Mouse (Mus musculus) layer of hippocampus, adult 9-10 months (tissue): ENCODE measurements around the gene Hvcn1.
"Not testable (repeated sequence)": the region's sequence is repeated elsewhere in the genome, so short reads cannot be mapped to it uniquely, and the experiment has no call there.

ENCODE experiments used
- DNase-seq: peaks from one replicate; pipeline ENCODE4 v3.0.0; 2022; ENCODE audit warnings: low spot score

The Hvcn1 gene

GRCm38 (mm10) chr5:122206475-122206874, at the start of gene Hvcn1:
TSS of gene Hvcn1 (plus strand) at chr5:122206804.
- no peak for DNase-seq

GRCm38 (mm10) chr5:122157827-122158381, 48.7 kb upstream of the Hvcn1 start, which contains the start of gene Ppp1cc:
TSS of gene Ppp1cc (plus strand) at chr5:122158278.
- no peak for DNase-seq

- no peak for DNase-seq
These were observed 47.8 kb upstream of the Hvcn1 start for GRCm38 (mm10) chr5:122158557-122159515.

- no peak for DNase-seq
These were observed 43.4 kb upstream of the Hvcn1 start for GRCm38 (mm10) chr5:122163194-122163593.

GRCm38 (mm10) chr5:122164011-122164410, 42.6 kb upstream of the Hvcn1 start:
- no peak for DNase-seq

- no peak for DNase-seq
These were observed 41.2 kb upstream of the Hvcn1 start for GRCm38 (mm10) chr5:122165233-122165915.

- no peak for DNase-seq
These were observed 39.9 kb upstream of the Hvcn1 start for GRCm38 (mm10) chr5:122166636-122167161.

- no peak for DNase-seq
These were observed 38.1 kb upstream of the Hvcn1 start for GRCm38 (mm10) chr5:122168344-122169069.

GRCm38 (mm10) chr5:122171058-122171457, 35.5 kb upstream of the Hvcn1 start:
- no peak for DNase-seq

- DNase-seq, result no peak
These were observed 31.2 kb upstream of the Hvcn1 start for GRCm38 (mm10) chr5:122175402-122175801.

- DNase-seq, result no peak
These were observed 30.6 kb upstream of the Hvcn1 start for GRCm38 (mm10) chr5:122175961-122176360.

GRCm38 (mm10) chr5:122176398-122176797, 30.2 kb upstream of the Hvcn1 start:
- no peak for DNase-seq

GRCm38 (mm10) chr5:122179665-122180064, 26.9 kb upstream of the Hvcn1 start:
- DNase-seq, result no peak

GRCm38 (mm10) chr5:122184283-122184806, 22.3 kb upstream of the Hvcn1 start:
- no peak for DNase-seq

GRCm38 (mm10) chr5:122184858-122185257, 21.7 kb upstream of the Hvcn1 start:
- DNase-seq, result not testable (repeated sequence)

GRCm38 (mm10) chr5:122189115-122189514, 17.5 kb upstream of the Hvcn1 start:
- DNase-seq, result no peak

- no peak for DNase-seq
These were observed 16.1 kb upstream of the Hvcn1 start for GRCm38 (mm10) chr5:122190465-122190864.

- DNase-seq, result no peak
These were observed 15.1 kb upstream of the Hvcn1 start for GRCm38 (mm10) chr5:122191269-122192063.

GRCm38 (mm10) chr5:122192347-122192746, 14.3 kb upstream of the Hvcn1 start:
- no peak for DNase-seq

- DNase-seq, result no peak
These were observed 5.7 kb upstream of the Hvcn1 start for GRCm38 (mm10) chr5:122200872-122201271.

- DNase-seq, result no peak
These were observed 4.7 kb upstream of the Hvcn1 start for GRCm38 (mm10) chr5:122201904-122202303.
